Mouse (Mus musculus) cerebellum, adult 11-12 months (tissue): ENCODE results near the gene Phldb2.

Experiments used
- DNase-seq: peaks from one replicate; pipeline ENCODE4 v3.0.0; 2022

Gene Phldb2

DNA sequence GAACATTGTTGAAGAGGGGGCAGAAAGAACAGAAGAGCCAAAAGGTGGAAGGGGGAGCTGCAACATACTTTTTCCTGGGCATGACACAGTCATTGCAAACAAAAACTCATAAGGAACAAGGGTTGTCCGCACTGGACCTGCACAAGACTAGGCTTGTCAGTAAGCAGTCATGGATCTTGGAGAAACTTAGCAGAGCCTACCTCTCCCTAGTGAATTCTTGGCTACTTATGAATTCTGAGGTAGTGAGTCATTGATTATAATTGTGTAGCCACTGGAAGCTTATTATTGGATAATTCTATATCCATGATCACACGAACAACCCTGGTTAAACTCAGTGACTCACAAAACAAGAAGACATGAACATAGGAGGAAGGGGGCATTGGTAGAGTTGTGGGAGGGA is 7.1 kb downstream of the Phldb2 start:
- DNase-seq: no peak

DNA sequence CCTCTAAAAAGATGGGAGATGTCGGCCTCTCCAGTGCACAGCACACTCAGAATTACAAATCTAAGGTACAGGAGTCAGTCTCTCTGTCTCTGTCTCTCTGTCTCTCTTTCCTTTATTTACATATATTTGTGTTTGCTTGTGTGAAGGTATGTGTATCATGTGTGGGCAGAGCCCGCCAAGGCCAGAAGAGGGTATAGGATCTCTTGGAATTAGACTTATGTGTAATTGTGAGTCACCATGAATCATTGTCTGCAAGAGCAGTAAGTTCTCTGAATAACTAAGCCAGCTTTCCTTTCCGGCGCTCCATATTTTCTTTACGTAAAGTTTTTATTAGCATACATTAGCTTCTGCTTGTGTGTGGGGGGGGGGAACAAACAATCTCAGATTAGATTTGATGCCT is 7.7 kb downstream of the Phldb2 start:
- DNase-seq: no peak

DNA sequence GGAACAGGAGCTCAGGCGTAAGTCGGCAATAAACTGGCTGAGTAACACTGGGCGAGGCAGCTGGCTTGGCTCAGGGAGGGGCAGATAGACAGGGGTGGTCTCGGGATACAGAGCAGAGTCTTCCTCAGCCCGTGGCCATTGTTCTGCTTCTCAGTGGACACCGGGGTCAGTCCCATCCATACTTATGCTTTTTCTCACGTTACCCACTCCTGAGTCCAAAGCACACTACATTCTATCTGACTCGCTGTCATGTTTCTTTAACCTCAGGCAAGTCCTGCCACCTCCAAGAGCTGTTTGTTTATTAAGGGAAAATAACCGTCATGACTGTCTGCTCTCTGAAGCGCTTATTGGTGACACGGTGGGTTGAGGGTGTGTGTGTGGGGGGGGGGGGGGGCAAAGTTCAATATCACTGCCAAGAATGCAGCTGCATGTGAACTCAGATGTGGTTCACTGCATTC is 8.2 kb downstream of the Phldb2 start:
- no peak for DNase-seq

DNA sequence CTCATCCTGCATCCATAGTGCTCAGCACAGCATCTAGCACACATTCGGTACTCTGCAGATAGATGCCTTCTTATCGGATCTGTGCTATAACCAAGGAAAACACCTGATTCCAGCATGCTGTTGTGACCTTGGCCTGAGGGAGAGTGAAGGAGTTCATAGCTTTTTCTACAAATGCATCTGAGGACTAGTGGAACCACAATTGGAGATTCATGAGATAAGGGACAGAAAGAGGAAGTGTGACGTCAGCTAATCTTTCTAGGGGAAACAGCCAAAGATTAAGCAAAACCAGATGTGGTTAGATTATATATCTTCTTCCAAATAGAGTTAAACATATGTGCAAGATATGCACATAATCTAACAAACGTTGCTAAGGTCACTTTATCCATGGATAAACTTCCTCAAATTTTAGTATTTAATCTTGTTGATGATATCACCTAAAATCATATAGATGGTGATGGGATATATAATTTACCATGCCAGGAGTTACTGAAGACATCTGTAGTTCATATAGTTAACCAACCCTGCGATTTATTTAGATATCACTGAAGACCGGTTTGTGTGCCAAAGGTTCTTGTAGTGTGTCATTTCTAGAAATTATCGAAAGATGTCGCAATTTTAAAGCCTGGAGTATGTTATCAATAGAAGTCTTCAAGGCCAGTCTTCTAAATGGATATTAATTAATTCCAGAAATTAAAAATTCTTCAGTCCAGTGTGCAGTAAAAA is 11.1 kb downstream of the Phldb2 start:
- no peak for DNase-seq

DNA sequence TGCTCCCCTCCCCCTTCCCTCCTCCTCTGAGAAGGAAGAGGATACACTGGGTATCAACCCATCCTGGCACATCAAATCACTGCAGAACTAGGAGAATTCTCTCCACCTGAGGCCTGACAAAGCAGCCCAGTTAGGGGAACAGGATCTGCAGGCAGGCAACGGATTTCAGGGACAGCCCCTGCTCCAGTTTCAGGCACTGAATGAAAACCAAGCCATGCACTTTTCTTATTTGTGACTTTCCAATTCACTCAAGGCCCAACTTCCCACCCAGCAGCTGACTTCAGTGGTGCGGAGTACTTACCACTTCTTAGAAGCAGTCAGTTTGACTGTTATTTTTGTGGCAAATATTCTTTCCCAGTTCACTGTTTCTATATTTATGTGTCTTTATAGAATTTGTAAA is 12.7 kb downstream of the Phldb2 start:
- DNase-seq: no peak

DNA sequence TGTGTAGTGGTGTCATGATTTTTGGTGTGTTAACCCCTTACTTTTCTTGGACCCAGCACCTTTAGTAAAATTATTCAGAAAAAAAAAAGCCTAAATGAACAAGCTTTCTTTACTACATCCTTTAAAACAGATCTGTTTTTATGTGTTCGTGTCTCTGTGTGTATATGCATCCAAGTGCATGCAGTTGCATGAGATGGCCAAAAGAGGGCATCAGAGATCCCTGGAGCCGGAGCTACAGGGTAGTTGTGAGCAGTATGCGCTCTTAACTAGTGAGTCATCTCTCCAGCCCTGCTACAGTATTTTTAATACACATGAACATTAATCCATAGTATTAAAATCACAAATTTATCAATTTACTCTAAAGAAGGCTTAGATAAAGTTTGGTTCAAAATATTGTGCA is 14.0 kb downstream of the Phldb2 start:
- no peak for DNase-seq

DNA sequence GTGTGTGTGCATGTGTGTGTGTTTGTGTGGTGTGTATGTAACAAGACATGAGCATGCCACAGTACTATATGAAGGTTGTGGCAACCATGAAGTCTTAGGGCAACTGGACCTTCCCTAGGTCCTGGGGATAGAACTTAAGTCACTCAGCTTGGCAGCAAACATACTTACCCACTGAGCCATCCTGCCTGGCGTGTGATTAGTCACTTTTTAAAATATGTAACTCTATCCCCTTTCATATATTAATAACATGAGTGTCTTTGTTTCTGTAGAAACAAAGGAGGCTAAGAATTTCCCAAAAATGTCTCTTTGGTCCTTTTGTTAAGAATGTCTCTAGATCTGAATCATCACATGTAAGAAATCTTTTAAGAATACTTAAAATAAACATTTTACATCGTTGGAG is 16.0 kb downstream of the Phldb2 start:
- no peak for DNase-seq

DNA sequence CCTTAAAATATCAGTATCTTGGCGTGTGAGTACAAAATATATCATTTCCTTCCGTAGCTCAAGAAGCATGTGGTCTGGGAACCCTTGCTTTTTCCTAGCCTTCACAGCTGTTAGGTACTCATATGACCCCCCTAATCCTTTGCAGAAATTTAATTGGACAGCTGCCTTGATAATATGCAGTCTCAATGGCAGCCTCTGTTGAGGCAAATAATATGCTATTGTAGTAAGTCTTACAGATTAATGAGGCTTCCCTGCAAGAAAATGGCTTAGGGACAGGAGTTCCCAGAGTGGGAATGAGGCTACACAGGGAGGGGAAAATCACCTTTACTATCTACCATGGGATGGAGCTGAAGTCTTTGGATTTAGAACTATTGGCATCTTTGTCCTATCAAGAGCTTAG is 16.9 kb downstream of the Phldb2 start:
- DNase-seq: no peak

DNA sequence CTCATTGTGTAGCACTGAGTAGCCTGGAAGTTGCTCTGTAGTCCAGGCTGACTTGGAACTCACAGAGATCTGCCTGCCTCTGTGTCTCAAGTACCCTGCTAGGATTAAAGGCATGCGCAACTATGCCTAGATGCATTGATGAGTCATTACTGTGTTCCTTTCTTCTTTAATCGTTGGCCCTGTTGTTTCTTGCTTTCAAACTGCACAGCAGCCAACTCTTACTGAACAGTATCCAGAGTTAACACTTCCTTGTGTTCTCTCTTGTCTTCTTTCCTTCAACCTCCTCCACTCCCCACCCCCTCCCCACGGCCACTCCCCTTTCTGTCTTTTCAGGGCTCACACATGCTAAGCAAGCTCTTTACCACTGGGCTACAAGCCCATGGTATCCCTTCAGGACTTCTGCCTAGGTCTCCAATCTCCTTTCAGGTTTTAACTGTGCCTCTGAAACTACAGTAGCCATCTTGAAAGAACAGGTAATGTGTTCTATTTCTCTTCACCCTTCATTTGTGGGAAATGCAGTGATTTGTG is 17.4 kb downstream of the Phldb2 start:
- DNase-seq: no peak

DNA sequence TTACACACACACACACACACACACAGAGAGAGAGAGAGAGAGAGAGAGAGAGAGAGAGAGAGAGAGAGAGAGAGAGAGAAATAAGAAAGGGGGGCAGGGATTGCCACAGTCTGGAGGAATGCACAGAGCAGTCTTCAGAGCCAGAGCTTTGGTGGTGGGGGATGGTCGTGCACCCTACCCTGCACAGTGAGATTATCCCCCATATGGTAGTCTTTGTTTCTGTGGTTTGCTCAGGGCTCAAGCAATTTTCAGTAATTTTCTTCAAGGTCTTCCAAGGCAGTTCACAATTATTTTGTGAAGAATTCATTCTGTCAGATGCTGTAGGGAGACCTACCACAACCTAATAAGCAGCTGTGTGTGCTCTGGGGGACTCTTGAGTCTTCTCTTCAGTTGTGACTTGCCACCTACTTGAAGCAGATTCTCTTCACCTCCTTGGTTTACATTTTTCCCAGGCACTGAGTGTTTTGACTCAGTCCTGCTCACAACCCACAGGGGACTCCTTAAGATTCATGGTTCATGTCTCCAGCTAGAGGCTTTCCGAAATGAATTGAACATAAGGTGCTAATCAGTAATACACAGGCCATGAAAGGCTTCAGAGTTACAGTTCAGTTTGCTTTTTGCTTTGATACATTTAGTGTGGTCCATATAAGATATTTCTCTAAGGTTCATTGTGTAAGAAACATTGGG is 18.5 kb downstream of the Phldb2 start:
- no peak for DNase-seq

DNA sequence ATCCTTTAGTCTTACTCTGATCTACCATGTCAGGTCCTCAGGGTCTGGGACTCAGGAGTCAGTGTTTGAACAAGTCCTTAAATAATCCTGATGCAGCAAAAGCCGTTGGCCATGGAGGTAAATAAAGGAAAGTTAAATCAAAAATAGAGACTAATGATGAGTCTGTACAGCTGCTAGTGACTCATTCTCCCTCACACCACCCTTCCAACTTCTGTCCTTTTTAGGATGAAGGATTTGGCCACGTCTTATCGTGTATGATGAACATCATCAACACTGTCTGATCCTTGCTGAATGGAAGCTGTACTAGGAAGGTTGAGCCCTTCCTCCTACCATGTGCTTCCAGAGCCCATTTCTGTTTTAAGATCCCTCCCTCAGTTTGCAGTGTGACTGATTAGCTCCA is 23.1 kb downstream of the Phldb2 start:
- no peak for DNase-seq

DNA sequence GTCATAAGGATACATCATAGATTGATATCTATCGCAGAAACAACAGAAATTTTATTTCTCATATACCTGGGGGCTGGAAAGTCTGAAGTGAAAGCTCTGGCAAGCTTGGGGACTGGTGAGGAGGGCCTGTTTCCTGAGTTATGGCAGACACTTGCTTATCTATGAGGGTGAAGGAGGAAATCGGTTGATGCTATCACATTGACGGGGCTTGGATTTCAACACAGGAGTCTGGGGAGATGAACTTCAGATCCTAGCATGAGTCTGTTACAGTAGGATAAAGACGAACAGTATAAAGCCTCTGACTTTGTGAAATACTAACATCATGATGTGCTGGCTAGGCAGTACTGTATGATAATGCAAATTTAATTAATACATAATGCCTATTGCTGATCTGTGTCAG is 25.3 kb downstream of the Phldb2 start:
- DNase-seq: no peak

DNA sequence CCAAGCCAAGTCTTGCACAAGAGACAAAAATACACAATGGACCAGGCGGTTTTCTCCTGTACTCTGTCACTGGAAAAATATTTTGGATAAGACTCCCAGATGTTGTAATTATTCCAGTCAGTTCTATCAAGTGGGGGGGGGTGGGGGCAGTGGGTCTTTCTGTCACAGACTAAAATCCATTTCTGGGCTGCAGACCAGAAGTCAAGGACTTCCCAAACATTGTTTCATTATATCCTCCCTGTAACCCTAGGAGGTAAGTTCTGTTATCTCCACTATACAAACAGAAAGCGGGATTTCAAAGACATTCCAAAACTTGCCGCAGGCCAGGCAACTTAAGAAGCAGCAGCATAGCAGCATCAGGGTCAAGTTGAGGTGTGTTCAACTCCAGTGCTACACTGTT is 25.8 kb downstream of the Phldb2 start:
- no peak for DNase-seq

DNA sequence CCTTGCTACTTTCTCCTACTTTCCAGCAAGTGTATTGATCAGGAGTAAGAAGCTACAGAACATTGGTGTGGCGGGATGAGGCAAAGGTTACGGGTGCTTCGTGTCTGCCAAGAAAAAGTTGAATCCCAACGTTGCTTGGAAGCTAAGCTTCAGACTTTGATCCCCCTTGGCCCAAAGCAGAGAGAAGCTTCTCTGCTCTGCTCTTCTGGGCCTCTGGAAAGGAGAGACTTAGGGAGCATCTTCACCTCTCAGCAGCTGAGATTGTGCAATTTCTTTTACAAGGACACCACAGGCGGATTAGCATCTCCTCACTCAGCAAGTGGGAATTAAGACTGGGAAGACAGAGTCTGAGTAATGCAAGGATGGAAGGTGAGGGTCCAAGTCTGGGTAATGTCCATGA is 26.5 kb downstream of the Phldb2 start:
- no peak for DNase-seq

DNA sequence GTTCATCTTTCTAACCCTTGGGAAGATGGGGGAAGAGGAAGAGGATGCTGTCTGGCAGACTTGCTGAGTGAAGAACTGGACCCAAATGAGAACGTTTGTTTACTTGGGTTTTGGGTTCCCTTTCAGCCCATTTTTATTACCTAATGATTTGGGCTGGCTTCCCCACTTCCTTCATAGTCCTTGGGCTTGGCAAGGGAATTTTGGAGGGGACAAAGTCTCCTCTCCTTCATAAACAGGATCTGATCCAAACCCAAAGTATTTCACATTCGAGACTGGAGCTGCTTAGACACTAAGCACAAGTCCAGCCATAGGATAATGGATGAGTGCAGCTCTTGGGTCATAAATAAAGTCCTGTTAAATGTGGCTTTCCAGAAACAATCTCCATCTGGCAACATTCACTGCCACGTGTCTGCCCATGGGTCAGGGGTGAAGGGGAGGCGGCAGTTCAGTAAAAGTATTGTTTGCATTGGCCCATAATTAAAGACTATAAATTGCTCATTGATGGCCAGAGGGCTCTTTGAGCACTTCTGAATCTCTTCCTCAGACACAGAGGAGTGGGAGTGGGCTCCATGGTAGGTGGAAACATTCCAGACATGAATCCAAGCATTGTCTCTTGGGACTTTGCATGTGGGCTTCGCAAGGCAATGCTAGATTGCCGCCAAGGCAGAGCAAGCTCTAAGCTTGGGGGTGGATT is 29.5 kb downstream of the Phldb2 start:
- DNase-seq: no peak

DNA sequence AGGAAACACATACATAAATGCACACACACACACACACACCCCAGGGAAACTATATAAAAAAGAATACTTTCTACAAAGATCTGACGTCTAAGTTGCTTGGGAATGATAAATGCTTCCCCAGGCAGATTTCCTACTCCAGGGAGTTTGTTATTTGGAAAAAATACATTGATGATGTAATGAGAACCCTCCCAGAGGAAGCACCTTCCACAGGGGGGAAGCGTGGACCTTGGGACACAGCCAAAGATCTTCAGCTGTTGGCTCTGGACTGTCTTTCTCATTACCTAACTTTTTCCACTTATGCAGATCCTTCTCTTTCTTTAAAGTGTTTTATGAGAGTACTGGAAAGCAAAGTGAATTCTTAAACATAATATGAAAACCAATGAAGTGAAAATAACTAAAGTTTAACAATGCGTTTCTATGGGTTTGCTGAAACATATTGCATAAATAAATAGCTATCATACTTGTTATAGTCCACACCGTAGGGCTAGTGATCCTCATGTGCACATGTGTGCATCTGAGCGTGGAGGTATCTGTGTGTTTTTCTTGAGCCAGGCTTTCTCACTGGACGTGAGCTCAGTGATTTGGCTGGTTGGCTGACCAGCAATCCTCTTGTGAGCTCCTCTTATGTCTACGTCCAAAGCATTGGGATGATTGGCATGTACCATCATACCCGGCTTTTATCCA is 30.7 kb downstream of the Phldb2 start:
- no peak for DNase-seq

DNA sequence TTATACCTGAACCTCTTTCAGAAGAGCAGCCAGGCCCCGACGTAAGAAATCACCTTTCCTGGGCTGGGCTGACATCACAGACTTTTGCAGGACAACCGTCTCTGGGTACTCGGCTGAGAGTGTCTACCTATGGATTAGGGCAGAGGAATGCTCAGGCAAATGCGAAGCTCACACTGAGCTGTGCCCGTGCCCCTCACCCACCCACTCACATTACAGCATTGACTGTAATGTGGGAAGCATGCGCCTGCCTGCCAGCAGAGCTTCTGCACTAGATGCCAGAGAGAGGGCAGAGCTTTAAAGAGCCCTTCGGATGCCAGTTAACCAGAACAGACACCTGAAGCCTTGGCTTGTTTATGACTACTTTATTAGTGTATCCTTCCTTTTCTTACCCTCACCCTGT is 33.8 kb downstream of the Phldb2 start:
- DNase-seq: no peak

DNA sequence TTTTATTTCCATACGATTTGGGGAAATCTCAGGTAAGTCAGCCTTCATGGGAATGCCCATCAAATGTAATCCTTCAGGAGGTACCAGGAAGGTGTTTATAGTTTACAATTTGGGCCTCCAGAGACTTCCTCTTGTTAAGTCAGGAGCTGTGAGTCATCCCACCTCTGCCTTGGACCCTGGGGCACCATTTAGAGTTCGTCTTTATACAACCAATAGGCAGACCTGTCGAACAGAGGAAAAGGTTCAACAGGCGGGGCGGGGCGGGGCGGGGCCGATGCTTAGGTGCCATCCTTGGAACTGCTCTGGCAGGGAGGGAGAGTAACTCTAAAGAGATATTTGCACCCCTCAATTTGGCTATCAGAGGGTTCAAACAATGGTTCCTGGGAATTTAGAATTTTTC is 49.8 kb downstream of the Phldb2 start:
- no peak for DNase-seq

DNA sequence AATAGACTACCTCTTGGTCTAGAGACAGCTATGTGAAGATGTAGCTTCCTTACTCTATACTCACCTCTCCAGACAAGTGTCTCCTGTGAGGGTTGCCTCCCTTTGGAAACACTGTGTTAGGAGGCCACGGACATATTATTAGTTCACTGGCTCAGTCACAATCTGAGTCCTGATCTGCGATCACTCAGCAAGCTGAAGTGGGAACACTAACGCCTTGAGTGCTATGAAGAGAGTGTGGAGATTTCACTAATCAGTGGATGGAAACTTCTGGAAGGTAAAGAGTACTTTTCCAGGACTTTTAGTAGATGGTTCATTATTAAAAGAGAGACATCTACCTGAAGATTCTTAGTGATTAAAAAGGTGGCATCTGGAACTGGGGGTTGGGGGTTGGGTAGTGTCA is 54.9 kb downstream of the Phldb2 start:
- no peak for DNase-seq

DNA sequence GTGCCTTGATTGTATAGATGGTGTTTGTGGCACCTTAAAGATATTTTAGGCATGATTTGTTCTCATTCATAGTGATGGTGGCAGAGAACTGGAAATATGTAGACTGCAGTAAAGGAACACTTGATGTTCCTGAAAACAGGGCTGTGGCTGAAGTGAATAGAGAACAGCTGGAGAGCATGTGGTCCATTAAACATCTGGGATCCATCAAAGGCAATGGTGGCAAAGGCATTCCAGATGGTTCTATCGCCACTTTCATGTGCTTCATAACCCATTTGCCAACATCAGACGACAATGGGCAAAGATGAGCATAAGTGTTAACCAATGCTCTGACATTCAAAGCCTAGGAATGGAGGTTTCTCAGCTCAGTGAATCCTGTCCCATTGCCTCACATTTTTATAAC is 56.8 kb downstream of the Phldb2 start:
- no peak for DNase-seq

DNA sequence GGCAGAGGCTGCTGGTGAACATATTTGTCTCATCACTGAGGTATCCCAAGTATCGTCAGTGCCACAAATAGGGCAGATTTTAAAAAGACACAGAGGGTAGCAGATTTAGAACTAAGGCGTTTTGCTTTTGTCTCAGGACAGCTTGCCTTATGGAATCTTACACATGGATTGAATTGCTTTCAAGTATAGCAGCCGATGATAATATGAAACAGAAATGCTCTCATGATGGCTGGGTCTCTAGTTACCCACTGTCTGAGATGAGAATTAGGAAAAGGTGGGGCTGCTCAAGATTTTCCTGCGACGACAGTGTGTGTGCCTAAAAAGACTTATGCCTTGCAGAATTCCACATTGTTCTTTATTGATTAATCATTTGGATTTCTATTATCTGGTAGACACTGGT is 58.4 kb downstream of the Phldb2 start:
- DNase-seq: no peak

DNA sequence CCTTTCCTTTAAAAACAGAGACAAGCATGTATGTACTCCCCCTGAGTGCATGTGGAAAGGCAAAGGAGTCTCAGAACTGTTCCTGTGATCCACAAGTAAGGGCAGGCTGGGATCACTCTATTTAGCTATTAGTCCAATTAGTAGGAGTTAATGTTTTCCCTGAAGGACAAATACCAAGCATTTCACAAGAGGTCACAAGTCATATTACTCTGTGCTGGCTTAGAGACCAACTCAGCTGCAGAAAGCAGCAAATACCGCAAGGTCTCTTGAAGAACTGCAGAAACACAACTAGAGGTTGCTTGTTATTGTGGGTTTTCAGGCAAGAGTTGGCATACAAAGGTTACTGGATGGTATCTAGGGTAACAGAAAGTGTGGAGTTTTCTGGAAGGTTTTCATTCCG is 59.6 kb downstream of the Phldb2 start:
- DNase-seq: no peak

DNA sequence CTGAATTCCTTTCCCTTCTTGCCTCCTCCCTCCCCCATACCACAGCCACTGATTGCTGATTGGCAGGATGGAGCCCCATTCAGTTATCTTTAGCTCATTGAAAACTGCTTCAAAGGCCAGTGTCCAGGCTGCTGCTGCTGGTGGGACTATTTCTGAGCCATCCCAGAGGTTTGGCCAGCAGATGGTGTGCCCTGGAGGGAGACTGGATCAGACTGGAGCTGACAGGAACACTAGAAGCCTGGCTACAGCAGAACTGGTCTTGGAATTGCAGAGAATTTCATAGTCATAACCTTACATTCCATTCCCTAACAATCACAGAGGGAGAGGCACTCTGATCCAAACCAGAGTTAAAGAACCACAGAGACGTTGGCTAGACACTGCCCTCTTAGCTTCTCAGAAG is 60.5 kb downstream of the Phldb2 start:
- DNase-seq: no peak
